Mouse (Mus musculus): ENCODE data around the gene Ptprk.

Gene Ptprk

GRCm38 (mm10) chr10:28425371-28425770 is 350.8 kb downstream of the Ptprk start:
- DNase-seq (ENCODE audit: low spot score) = peak; percentile 1

DNA sequence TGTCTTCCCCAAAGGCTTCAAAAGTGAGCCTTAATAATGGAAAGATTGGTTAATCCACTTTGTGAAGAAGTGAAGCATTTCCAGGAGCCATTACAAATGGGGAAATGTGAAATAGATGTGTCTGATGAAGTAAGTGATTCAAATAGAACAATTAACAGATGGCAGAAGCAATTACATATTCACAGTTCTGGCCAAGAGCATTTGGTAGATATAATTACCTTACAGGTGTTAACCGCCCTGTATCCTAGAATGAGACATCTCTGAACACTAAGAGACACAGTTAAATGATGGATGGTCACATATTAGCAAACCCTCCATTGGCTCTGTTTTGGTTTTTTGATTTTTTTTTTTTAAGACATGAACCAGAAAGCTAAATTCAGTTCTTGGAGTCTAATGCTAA is 361.5 kb downstream of the Ptprk start:
- DNase-seq (ENCODE audit: low spot score) = no peak

DNA sequence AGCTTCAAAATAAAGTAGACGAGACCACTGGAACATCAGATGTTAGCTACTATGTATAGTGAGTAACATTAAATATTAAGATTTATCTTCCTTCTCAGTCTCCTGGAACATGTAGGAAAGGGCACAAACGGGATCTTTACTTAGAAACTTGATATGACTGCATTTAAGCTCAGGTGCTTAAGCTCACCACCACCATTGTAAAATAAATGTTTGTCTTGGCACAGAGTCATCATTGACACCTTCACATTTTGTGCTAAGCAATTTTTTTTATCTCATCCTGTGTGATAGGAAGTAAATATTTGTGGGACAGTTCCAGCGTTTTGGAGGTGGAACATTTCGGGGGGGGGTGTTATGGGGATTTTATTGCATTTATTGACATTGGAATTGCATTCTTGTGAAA is 375.2 kb downstream of the Ptprk start:
- DNase-seq (ENCODE audit: low spot score) = peak; percentile 13

- DNase-seq (ENCODE audit: low spot score) = no peak
Observed at GRCm38 (mm10) chr10:28450642-28451041, 376.0 kb downstream of the Ptprk start.

DNA sequence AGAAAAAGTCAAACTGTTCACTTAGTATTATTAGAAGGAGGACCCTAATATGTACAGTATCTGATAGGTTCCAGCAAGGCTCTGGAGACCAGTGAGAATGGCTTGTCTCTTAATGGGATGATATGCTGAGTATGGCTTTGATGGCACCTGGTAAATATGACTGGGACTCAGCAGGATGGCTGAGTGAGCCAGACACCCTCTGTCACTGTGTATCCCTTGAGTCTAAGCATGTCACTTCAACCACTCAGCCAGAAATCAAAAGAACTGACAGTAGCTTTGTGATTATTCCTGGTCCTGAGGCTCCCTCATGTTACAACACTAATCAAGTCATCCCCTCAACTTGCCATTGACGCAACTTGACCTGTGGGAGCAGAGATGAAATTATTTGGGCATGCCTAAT is 383.4 kb downstream of the Ptprk start:
- DNase-seq (ENCODE audit: low spot score) = no peak

DNA sequence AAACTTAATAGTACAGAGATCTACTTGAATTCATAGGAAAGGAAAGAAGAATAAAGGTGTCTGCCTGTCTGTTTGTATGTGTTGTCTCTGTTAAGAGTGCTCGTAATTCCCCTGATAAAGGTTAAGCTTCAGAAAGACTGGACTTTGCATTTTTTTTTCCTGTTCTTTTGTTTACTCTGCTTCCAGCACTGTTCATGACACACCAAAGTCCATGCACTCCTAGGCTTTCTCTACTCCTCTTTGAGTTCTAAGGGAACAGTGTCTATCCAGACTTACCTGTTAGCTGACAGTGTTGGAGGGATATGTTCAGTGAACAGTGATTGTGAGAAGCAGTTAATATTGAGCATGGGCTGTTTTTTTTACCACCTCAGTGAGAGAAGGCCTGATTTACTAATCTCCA is 385.3 kb downstream of the Ptprk start:
- no peak for DNase-seq (ENCODE audit: low spot score)

DNA sequence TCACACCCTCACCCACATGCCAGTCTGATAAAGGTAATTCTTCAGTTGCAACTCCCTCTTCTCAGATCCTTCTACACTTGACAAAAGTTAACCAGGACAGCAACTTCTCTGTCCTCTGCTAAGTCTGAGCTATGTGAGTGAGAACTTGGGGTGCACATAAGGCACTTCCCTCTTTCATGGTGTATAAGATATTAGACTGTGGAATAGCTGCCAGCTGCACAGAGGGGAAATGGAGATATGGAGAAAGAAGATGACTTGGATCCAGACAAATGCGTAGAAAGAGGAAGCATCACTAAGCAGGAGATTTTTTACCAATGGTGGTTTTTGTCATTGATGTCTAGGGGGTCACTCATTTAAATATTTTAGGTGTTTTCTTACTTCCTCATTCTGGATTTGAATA is 389.1 kb downstream of the Ptprk start:
- no peak for DNase-seq (ENCODE audit: low spot score)

- no peak for DNase-seq (ENCODE audit: low spot score)
Observed at GRCm38 (mm10) chr10:28464766-28465548, 390.3 kb downstream of the Ptprk start.

GRCm38 (mm10) chr10:28485574-28485973 is 411.0 kb downstream of the Ptprk start:
- DNase-seq (ENCODE audit: low spot score) = peak; percentile 40

DNA sequence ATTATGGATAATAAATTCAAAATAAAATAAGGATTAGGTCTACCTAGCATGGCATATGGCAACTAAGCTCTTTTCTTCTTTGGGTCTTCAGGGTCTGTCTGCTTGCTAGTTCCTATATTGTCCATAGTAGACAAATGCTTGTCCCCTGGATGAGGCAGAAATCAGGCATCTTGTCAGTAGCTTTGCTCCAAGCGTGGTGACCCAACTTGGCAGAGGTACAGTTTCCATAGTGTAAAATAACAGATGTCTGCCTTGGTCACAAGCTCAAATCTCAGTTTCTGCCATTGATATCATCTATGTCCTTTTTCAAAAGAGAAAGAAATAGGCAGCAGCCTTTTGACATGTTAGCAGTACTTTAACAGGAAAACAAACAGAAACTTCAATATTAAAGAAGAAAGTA is 416.4 kb downstream of the Ptprk start:
- no peak for DNase-seq (ENCODE audit: low spot score)

GRCm38 (mm10) chr10:28492206-28492605 is 417.6 kb downstream of the Ptprk start:
- DNase-seq (ENCODE audit: low spot score) = no peak

DNA sequence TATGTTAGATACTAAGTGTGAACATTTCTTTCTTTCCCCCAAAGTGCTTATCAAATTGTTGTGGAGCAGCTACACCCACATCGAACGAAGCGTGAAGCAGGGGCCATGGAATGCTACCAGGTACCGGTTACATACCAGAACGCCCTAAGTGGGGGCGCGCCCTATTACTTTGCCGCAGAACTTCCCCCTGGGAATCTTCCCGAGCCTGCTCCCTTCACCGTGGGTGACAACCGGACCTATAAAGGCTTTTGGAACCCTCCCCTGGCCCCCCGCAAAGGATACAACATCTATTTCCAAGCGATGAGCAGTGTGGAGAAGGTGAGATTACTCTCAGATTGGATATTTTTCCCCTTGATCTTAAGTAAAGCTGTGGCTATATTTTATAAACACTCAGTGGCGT is 418.2 kb downstream of the Ptprk start:
- DNase-seq (ENCODE audit: low spot score) = no peak

GRCm38 (mm10) chr10:28493271-28493861 is 418.7 kb downstream of the Ptprk start:
- DNase-seq (ENCODE audit: low spot score) = peak; percentile 61

- no peak for DNase-seq (ENCODE audit: low spot score)
Observed at GRCm38 (mm10) chr10:28497791-28498190, 423.2 kb downstream of the Ptprk start.

DNA sequence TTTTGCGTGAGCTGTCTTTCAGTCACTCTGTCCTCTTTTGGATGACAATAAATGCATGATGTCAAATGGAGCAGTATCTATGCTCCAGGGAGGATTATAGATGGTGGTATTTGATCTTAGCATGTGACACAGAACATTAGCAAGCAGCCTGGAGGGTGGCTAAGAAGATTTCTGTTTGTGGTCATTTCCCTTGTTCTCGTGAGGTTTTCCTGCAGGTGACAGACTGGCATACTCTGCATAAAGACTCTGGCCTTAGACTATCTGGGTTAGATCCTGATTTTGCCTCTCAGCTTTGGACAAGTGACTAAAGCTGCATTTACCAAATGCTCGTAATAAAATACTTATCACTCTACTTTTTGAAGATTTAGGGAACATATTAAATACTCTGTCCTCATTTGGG is 423.9 kb downstream of the Ptprk start:
- DNase-seq (ENCODE audit: low spot score) = no peak

DNA sequence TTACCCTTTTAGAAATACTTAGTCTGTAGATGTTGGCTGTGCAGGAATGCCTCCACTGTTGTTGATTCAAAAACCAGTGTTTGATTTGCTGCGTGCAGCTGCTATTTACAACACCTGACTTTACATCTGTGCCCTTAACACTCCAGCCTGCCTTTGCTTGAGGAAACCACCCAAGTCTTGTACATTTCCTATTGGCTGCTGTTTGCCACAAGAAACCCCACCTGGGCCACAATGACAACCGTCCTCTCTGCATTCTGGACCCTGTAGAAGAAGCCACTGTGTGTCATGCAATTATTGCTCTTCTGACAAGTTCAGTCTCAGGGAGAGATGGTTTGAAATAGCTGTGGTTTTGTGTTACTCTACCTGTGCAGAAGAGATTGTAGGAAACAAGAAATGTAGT is 439.0 kb downstream of the Ptprk start:
- DNase-seq (ENCODE audit: low spot score) = no peak

DNA sequence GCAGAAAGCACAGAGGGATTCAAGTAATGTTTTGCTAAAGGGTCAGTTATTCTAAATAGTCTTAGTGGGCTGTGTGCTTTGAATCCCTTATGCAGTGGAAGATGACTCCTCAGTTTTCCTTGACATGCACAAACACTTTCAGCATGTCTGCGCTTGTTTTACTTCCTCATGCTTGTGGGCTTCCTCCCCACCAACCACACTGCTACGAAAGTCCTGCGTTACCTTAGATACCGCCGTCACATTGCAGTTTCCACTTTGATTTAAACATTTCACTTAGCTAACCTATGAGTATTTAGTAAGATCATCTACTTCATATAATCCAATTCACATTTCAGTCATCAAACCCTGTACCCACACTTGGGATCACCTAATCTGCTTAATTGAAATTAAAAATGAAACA is 441.5 kb downstream of the Ptprk start:
- no peak for DNase-seq (ENCODE audit: low spot score)

GRCm38 (mm10) chr10:28518297-28518696 is 443.7 kb downstream of the Ptprk start:
- no peak for DNase-seq (ENCODE audit: low spot score)

DNA sequence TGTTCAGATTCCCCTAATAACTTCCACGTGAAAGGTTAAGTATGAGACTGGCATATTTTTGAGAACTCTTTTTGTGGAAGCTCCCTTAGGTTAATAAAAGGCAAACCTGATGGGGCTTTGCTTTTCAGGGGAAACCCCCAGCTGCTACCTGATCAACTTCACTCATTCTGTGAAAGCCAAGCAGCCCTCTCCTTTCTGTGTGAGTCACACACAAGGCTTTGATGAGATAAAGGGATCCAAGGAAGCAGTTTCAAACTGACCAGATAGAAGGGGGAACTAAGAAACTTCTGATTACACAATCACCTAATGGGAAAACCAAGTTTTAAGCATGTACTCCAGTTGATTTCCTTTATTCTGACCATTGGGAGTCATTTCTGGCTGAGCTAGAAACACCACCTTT is 445.2 kb downstream of the Ptprk start:
- no peak for DNase-seq (ENCODE audit: low spot score)

DNA sequence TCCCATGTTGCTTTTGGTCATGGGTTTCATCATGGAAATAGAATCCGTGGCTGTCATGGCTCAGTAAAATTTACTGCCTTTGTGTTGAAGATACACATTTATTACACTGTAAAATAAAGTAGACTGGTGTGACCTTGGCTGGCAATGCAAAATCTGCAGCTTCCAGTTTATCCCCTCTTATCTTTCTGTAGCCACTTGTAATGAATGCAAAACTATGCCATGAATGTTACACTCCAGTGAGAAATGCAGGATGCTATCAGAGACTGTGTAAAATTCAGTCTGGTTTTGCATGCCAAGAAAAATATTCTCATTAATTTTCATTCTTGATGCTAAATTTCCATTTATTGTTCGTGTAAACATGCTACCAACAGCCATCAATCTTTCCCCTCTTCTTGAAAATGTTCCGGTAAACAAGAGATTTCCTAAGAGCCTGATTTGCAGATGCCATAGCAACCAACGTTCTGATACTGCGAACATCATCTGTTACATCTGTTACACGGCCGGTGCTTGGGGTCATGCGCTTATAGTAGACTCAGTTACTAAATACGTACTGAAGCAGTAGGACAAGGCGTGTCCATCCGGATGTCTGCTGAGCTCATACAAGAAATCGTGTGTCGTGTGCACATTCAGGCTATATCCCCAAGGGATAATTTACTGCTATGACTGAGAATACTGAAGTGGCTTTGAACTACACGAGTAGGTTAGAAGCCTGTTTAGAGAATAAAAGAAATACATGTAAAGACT is 449.5 kb downstream of the Ptprk start:
- DNase-seq (ENCODE audit: low spot score) = no peak

DNA sequence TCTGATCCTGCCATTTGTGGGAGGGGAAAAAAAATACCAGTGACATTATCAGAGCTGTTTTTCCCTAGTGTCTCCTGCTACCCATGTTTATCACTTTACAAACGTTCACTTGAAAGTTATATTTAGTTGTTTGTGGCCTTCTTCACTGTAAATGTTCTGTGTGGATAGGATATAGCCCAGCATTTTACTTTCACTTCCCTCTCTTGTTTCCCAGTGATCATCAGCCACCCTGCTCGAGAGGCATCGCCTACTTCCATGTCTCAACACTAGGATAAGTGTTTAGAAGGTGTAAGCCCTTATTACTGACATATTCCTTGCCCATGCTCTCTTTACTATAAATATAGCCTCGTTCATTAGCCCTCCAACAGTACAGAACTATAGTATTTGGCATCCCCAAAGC is 466.0 kb downstream of the Ptprk start:
- DNase-seq (ENCODE audit: low spot score) = no peak

DNA sequence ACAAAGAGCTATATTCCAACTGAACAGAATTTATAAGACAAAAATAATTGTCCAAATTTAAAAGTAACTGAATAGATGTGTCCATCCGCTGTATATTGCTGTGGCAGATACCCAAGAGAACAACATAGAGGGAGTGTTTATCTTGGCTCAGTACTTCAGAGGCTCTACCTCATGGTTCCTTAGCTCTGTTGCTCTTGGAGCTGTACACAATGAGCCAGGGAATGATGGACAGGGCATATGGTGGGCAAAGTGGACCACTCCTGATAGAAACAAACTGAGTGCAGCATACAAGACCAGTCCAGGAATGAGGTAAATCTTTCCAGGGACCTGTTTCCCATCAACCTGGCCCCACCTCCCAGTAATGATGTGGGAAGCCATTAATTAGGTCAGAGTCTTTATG is 468.1 kb downstream of the Ptprk start:
- DNase-seq (ENCODE audit: low spot score) = no peak

- DNase-seq (ENCODE audit: low spot score) = no peak
Observed at GRCm38 (mm10) chr10:28550549-28550948, 475.9 kb downstream of the Ptprk start.
